ENCODE assay signal across 10 mouse cellular contexts in genomic region chr17:90999667-91000154, GRCm38 (mm10).
DNase-seq lines count a peak whose midpoint lies in the region; ATAC-seq lines count a peak whose summit lies in the region.
"Had no signal": no experiment of that assay in that cellular context is flagged by ENCODE, and none has a peak within 500 bp of the region (broad histone marks: within the 10 kb centered on the region; RNA-seq: fewer than 3 reads in every experiment).

No protein-coding gene starts in this region.

- H3K9me3 ChIP-seq in hindbrain, embryonic 15.5 days = no peaks in the 10 kb centered on the region
- no peaks in the 10 kb centered on the region for H3K9me3 ChIP-seq in hindbrain, embryonic 12.5 days (replicated peaks)
- H3K9me3 ChIP-seq: G1E had no signal

- WGBS in hindbrain, embryonic 15.5 days = 49% methylated on average over 4 of the region's 4 CpGs
- WGBS in hindbrain, embryonic 12.5 days = 66% methylated on average over 4 of the region's 4 CpGs

- peaks cover 8% of the 10 kb centered on the region; the same call in 1 of the 2 replicates for H3K4me1 ChIP-seq in hindbrain, embryonic 15.5 days (replicated peaks)
- peaks cover 4% of the 10 kb centered on the region for H3K4me1 ChIP-seq in hindbrain, embryonic 12.5 days

- no peaks in the 10 kb centered on the region for H3K27me3 ChIP-seq in hindbrain, embryonic 15.5 days
- no peaks in the 10 kb centered on the region for H3K27me3 ChIP-seq in hindbrain, embryonic 12.5 days

- no peak overlapping the region for H3K4me2 ChIP-seq in hindbrain, embryonic 15.5 days
- H3K4me2 ChIP-seq in hindbrain, embryonic 12.5 days (replicated peaks) = no peak overlapping the region
- H3K4me2 ChIP-seq: lung, embryonic 14.5 days had no signal

- H3K36me3 ChIP-seq in hindbrain, embryonic 15.5 days = no peaks in the 10 kb centered on the region
- no peaks in the 10 kb centered on the region for H3K36me3 ChIP-seq in hindbrain, embryonic 12.5 days
- H3K36me3 ChIP-seq: G1E had no signal

- no peak overlapping the region for H3K4me3 ChIP-seq in hindbrain, embryonic 15.5 days
- no peak overlapping the region for H3K4me3 ChIP-seq in hindbrain, embryonic 12.5 days

- DNase-seq in cerebellum, adult 8-10 months = peak; percentile 73
- DNase-seq in gastrocnemius, postnatal 25 days = peak; percentile 27
- DNase-seq in lung, postnatal 36 days = peak; percentile 25
- no peak for DNase-seq in kidney, postnatal 4 days
- DNase-seq in adrenal gland, postnatal 10 days = no peak
- DNase-seq: kidney, postnatal 36 days; lung, embryonic 14.5 days had no signal

- peak; percentile 79 for ATAC-seq in hindbrain, embryonic 15.5 days (ENCODE audit: low FRiP score, low read depth)
- no peak for ATAC-seq in hindbrain, embryonic 12.5 days (ENCODE audit: low FRiP score)

- peak overlapping the region; percentile 36; the same call in 1 of the 2 replicates for H3K27ac ChIP-seq in hindbrain, embryonic 15.5 days (replicated peaks)
- no peak overlapping the region for H3K27ac ChIP-seq in hindbrain, embryonic 12.5 days

- H3K9ac ChIP-seq in hindbrain, embryonic 15.5 days = no peak overlapping the region
- no peak overlapping the region for H3K9ac ChIP-seq in hindbrain, embryonic 12.5 days
- H3K9ac ChIP-seq: lung, embryonic 14.5 days had no signal

Comparison
In these comparisons a context has a peak if more than half of its experiments do, and no peak if none do; other contexts are left out.
1. DNase-seq: peak in cerebellum, adult 8-10 months (single experiment), gastrocnemius, postnatal 25 days (single experiment) and lung, postnatal 36 days (single experiment); none in kidney, postnatal 4 days (0 of 2) and adrenal gland, postnatal 10 days (single experiment).